Mouse (Mus musculus) adrenal gland, adult 2 months (tissue): ENCODE measurements around the gene Psat1. TPM values are rescaled to one million over a fixed set of nuclear protein-coding genes. Genes with fewer than 3 reads are reported as not detected.
A peak's percentile ranks its signal among the peaks of the same experiment; 100 is the strongest.

Source experiments
- DNase-seq: peaks from one replicate; pipeline ENCODE4 v3.0.0; 2021
- long read RNA-seq: library from polyadenylated mRNA; stranded (forward); transcript quantifications from one replicate; pipeline ENCODE4 v2.0.0, GENCODE M21; 2021
- polyA plus RNA-seq: library from polyadenylated mRNA; depleted of rRNA; stranded (reverse); fragments of >200 nt; gene quantifications from 2 replicates; pipeline ENCODE4 v1.2.3, GENCODE M21; 2012; rRNA removed
- total RNA-seq, 2 experiments: library from RNA; stranded (reverse); gene quantifications; 2 replicates each; pipeline ENCODE4 v1.2.3; 2021

Psat1 gene
- total RNA-seq (100 to 1,000 TPM in 1 of 2 experiments, 10 to 100 TPM in 1; 33.2 to 130 TPM), polyA plus RNA-seq (7.1 and 7.6 TPM in 2 replicates)
- long read RNA-seq, transcript Psat1-201 (9 exons, 2,617 nt), result major isoform, 109 of 120 reads
- long read RNA-seq, partial matches to known transcripts, result 8 of 120 reads
- long read RNA-seq, other reads (novel, unspliced or antisense), result 1 of 120 reads

DNA sequence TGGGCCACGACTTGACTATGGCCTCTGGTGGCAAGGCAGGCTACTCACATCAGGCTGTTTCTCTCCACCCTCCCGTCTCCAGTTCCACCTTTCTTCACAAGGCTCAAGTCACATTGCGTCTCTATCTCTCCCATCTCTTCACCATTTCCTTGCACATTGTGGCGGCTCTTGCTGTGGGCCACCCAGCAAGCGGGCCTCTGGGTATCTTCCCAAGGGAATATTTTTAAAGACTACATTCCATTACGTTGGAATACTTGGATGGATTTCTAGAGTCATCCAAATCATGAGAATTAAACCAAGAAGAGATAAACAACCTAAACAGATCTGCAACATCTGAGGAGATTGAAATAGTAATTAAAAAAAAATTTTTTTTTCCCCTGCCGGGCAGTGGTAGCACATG lies at the start of gene Psat1:
Gene Psat1, minus strand, starts transcription at position 101 of the 400 bp plus-strand sequence.
- DNase-seq, result no peak

DNA sequence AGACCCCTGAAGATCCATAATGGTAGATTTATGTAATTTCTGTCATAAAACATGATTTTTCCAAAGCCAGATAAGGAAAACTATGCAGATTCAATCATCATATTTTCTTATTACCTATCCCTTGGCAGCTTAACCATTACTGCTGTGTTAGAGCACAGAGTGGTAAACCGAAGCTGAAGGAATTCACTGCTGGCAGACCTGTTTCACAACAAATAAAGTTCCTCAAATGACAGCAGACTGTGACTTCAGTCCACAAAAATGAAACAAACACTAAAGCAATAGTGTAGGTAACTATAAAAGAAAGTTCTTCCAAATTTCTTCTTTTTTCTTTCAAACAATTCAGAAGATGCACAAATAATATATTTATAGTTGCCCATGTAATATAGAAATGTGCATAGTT lies 43.0 kb upstream of the Psat1 start:
- no peak for DNase-seq

DNA sequence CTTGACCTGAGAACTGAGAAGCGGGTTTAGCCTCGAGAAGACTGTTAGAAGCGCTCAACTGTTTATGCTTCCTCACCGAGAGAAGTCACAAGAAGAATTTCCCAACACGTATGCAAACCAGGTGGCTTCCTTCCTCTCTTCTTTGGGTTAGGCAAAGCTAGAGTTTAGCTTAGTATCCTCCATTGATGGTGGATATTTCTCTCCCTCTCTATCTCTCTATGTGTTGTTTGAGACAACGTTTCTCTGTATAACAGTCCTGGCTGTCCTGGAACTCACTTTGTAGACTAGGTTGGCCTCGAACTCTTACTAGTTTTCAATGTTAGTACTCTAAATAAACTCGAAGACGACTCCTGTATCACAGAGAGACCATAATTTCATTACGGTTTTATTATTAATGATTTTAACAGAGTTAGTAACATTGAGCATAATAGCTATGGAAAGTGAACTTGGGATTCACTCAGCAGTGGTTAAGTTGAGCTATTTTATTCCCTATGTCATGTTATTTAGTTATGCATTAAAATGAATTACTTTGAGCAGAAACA lies 38.1 kb upstream of the Psat1 start:
- no peak for DNase-seq

GRCm38 (mm10) chr19:15984449-15985171 lies 37.5 kb upstream of the Psat1 start, which contains the start of gene Cep78:
TSS of gene Cep78 (minus strand) at chr19:15984989.
- DNase-seq, result peak; percentile 95

DNA sequence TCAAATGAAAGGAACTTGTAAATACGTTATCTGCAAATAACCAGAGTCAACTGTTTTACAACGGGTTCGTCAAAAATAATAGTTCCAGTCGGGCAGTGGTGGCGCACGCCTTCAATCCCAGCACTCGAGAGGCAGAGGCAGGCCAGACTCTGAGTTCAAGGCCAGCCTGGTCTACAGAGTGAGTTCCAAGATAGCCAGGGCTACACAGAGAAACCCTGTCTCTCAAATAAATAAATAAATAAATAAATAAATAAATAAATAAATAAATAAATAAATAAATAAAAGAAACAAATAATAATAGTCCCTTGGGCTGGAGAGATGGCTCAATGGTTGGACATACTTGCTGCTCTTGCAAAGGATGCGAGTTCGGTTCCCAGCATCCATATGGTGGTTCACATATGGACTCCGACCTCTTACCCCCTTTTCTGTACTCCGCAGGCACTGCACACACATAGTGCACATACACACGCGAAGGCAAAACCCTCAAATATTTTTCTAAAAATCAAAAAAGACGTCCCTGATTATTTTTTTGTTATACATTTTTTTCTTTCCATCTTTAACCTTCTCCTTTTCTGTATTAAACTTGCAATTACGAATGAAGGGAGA lies 36.7 kb upstream of the Psat1 start:
- no peak for DNase-seq

DNA sequence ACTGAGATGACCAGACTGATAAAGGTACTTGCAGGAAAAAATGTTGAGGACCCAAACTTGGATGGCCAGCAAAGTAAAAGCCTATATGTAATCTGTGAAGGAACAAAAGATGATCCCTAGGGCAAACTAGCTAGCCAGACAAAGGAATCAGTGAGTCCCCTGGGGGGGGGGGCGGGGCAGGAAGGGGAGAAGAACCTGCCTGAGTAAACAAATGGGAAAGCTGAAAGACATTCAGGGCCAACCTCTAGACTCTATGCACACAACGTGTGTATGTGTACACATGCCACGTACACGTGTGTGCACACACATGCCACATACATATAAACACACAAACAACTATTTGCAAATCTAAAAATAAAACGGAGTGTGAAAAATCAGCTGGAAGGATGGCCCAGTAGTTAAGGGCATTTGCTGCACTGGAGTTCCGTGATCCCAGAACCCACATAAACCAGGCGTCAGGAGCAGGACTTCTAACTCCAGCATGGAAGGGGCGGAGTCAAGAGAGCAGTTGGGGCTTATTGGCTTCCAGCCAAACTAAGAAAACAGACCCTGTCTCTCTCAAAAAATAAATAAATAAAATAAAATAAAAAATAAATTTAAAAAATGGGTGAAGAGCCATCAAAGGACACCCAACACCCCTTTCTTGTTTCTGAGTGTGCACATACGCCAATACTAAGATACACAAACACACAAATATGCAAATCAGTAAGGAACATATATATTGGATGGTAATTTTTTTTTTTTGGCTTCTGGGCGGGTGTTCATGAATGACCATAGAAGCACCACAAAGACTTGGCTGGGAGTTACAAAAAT lies 36.0 kb upstream of the Psat1 start:
- no peak for DNase-seq

DNA sequence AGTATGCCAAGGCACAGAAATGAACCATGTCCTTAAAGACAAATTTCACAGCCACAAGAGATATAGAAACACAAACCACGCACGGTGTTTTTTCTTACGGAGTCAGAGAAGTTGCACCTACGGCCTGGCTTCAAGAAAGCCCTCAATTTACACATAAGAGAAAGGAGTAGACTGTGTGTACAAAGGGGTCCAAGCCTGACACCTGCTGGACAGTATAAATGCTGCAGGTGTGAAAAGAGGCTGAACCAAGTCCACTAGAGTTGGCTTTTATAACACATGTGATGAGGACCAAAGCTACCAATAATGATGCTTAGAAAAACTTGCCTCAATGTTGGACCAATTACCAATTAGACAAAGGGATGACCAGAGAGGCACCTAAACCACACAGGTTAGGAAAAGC lies 34.7 kb upstream of the Psat1 start:
- peak; percentile 36 for DNase-seq

DNA sequence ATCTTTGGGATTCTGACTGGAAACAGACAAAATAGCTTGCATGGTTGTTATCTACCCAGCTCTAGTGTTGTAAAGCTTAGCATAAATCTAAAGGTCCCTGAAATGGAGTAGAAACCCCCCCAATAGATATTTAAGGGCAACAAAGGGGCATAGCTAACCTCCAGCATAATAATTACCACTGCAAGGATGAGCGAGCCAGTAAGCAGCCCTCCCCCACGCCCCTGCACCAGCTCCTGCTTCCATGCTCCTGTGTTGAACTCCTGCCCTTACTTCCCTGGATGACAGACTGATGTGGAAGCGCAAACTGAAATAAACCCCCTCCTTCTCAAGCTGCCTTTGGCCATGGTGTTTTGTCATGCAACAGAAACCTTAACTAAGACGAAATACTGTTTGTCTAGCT lies 26.2 kb upstream of the Psat1 start:
- no peak for DNase-seq

DNA sequence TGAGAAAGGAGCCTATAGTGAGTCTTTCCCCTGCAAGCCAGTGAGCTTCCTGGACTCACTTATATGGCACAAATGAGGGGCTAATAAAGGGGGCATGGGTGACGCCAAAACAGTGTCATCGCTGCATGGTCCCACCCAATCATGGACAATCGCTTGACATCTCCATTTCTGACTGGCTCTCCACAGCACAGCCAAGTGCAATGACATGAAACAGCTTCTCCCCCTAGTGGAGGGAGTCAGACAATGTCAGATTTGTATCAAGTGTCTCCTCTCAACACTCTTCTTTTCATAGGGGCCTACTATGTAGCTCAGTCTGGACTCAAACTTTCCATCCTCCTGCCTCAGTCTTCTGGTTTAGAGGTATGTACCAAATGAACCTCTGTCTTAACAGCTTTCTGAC lies 17.9 kb upstream of the Psat1 start:
- DNase-seq, result peak; percentile 61

GRCm38 (mm10) chr19:15964533-15964932 lies 17.4 kb upstream of the Psat1 start:
- no peak for DNase-seq

- peak; percentile 74 for DNase-seq
Observed at GRCm38 (mm10) chr19:15963011-15963695, 16.0 kb upstream of the Psat1 start.

- no peak for DNase-seq
Observed at GRCm38 (mm10) chr19:15962313-15962712, 15.2 kb upstream of the Psat1 start.

DNA sequence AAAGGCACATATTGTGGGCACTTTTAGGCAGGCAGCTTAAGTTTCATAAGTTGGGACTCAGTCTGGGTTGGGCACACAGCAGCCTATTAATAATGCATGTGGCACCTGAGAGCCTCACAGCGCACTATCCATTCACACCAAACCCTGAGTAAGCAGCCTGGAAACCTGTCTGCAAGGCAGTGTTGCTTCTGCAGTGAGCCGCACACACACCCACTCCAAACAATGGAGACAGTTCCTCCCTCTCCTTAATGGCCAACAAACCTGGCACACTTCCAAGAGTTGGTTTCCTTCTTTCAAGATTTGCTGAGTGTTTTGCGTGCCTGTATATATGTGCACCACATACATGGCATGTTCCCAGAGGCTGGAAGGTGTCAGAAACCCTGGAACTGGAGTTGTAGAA lies 3.1 kb upstream of the Psat1 start:
- DNase-seq, result no peak

GRCm38 (mm10) chr19:15948867-15949266 lies 1.7 kb upstream of the Psat1 start:
- no peak for DNase-seq

DNA sequence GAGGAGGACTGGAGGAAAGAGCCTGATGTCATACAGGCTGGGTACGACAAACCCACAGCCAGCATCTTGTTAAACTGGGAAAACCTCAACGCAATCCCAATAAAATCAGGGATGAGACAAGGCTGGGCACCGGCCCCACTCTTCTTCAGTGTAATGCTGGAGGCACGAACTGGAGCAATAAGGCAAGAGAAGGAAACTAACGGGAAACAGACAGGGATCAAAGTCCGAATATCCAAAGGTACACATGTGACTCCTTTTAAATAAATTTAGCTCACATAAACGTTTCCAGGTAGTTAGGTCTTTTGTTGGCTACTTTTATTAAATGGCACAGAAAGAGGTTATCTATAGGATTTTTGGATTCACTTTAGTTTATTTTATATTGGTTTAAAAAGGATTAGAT lies 1.3 kb upstream of the Psat1 start:
- no peak for DNase-seq

GRCm38 (mm10) chr19:15946663-15947062 lies 474 bp downstream of the Psat1 start:
- DNase-seq, result peak; percentile 61

DNA sequence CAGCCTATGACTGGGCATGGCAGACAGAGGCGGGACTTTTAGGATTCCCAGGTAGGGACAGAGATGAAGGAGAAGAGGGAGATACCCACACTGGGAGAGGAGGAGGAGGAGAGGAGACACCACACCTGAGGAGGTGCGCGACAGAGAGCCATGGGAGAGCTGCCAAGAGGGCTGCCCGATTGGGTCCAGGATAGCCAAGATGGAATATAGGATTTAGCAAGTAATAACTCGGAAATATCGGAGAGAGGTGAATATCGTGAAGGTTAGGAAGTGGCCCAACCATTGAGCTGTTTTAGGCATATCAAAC lies 4.1 kb downstream of the Psat1 start:
- DNase-seq, result no peak

- no peak for DNase-seq
Observed at GRCm38 (mm10) chr19:15942421-15943116, 4.6 kb downstream of the Psat1 start.

GRCm38 (mm10) chr19:15941399-15941798 lies 5.7 kb downstream of the Psat1 start:
- peak; percentile 56 for DNase-seq

GRCm38 (mm10) chr19:15925719-15926045 lies 21.5 kb downstream of the Psat1 start:
- peak; percentile 91 for DNase-seq
